Mouse (Mus musculus): ENCODE measurements around the gene Gdf7.

Gdf7 gene

GRCm38 (mm10) chr12:8297586-8298214 lies 4.1 kb downstream of the Gdf7 start:
- 8% methylated on average over 34 of the region's 34 CpGs for WGBS

- 78% methylated on average over 2 of the region's 2 CpGs for WGBS
These were observed 5.6 kb downstream of the Gdf7 start for GRCm38 (mm10) chr12:8296154-8296553.

- WGBS = 69% methylated on average over 6 of the region's 6 CpGs
These were observed 6.3 kb downstream of the Gdf7 start for GRCm38 (mm10) chr12:8295307-8295913.

- 36% methylated on average over 15 of the region's 15 CpGs for WGBS
These were observed 10.4 kb downstream of the Gdf7 start for GRCm38 (mm10) chr12:8291157-8291853.

GRCm38 (mm10) chr12:8289499-8289898 lies 12.3 kb downstream of the Gdf7 start:
- WGBS = 89% methylated on average over 8 of the region's 8 CpGs

GRCm38 (mm10) chr12:8289099-8289498 lies 12.7 kb downstream of the Gdf7 start:
- 80% methylated on average over 6 of the region's 6 CpGs for WGBS

GRCm38 (mm10) chr12:8287970-8288369 lies 13.8 kb downstream of the Gdf7 start:
- 78% methylated on average over 3 of the region's 3 CpGs for WGBS

GRCm38 (mm10) chr12:8281225-8282017 lies 20.3 kb downstream of the Gdf7 start:
- 85% methylated on average over 15 of the region's 15 CpGs for WGBS

GRCm38 (mm10) chr12:8275424-8275823 lies 26.3 kb downstream of the Gdf7 start:
- 76% methylated on average over 4 of the region's 4 CpGs for WGBS

GRCm38 (mm10) chr12:8273471-8274171 lies 28.1 kb downstream of the Gdf7 start:
- WGBS = 95% methylated on average over 6 of the region's 6 CpGs

GRCm38 (mm10) chr12:8271405-8271804 lies 30.3 kb downstream of the Gdf7 start:
- WGBS = 96% methylated on average over 2 of the region's 2 CpGs

- WGBS = 98% methylated on average over 11 of the region's 11 CpGs
These were observed 32.1 kb downstream of the Gdf7 start for GRCm38 (mm10) chr12:8269627-8270026.

GRCm38 (mm10) chr12:8266311-8266710 lies 35.4 kb downstream of the Gdf7 start:
- 65% methylated on average over 7 of the region's 7 CpGs for WGBS

GRCm38 (mm10) chr12:8260297-8260696 lies 41.5 kb downstream of the Gdf7 start:
- 68% methylated on average over 2 of the region's 2 CpGs for WGBS
